Mouse (Mus musculus) bone marrow macrophage, adult 2 months (primary cell): ENCODE measurements around the gene Arhgef3. TPM values are rescaled to one million over a fixed set of nuclear protein-coding genes. Genes with fewer than 3 reads are reported as not detected.

Experiments used
- H3K27ac ChIP-seq: 2 replicates; pipeline ENCODE4 v1.5.1; 2012; ENCODE audit warnings: low read depth, low read length; ENCODE audit not compliant: insufficient read depth
- H3K4me1 ChIP-seq: 2 replicates; pipeline ENCODE4 v1.6.1; 2012; ENCODE audit warnings: low read length; ENCODE audit not compliant: control insufficient read depth, insufficient read depth
- H3K4me3 ChIP-seq: 2 replicates; pipeline ENCODE4 v1.5.1; 2012; ENCODE audit warnings: mild to moderate bottlenecking, low read length, moderate library complexity; ENCODE audit not compliant: insufficient read depth
- CTCF ChIP-seq: IDR thresholded peaks from 2 replicates; pipeline ENCODE4 v1.5.1; 2012; ENCODE audit warnings: low read depth, mild to moderate bottlenecking, low read length, moderate library complexity
- POLR2A ChIP-seq: IDR thresholded peaks from 2 replicates; pipeline ENCODE4 v1.6.1; 2012; ENCODE audit warnings: mild to moderate bottlenecking, low read depth, low read length, borderline replicate concordance
- polyA plus RNA-seq: library from polyadenylated mRNA; stranded (reverse); fragments of >200 nt; gene quantifications from 2 replicates; pipeline ENCODE4 v1.2.4, GENCODE M21; 2012; ENCODE audit not compliant: missing spikeins, insufficient read depth, insufficient read length

The Arhgef3 gene
- polyA plus RNA-seq, 1 experiment = 10.2 TPM

GRCm38 (mm10) chr14:27174831-27175301 lies 60.2 kb downstream of the Arhgef3 start:
- H3K4me1 ChIP-seq = no peaks in the 10 kb centered on the region
- no peak overlapping the region for H3K27ac ChIP-seq
- no peak overlapping the region for H3K4me3 ChIP-seq
- TF ChIP-seq CTCF = no peak
- TF ChIP-seq POLR2A = no peak

- Histone ChIP-seq H3K4me3 (no peak overlapping the region), H3K27ac (no peak overlapping the region), H3K4me1 (no peaks in the 10 kb centered on the region)
- TF ChIP-seq POLR2A = no peak
Observed at GRCm38 (mm10) chr14:27175343-27175742, 60.6 kb downstream of the Arhgef3 start.

- Histone ChIP-seq H3K4me3 (no peak overlapping the region), H3K4me1 (no peaks in the 10 kb centered on the region), H3K27ac (no peak overlapping the region)
- TF ChIP-seq POLR2A (no peak), CTCF (no peak)
Observed at GRCm38 (mm10) chr14:27177800-27178559, 63.3 kb downstream of the Arhgef3 start.

GRCm38 (mm10) chr14:27178560-27178920 lies 63.8 kb downstream of the Arhgef3 start:
- H3K4me3 ChIP-seq = no peak overlapping the region
- H3K4me1 ChIP-seq = no peaks in the 10 kb centered on the region
- TF ChIP-seq CTCF = no peak
- TF ChIP-seq POLR2A = no peak
- no peak overlapping the region for H3K27ac ChIP-seq

GRCm38 (mm10) chr14:27179771-27180170 lies 65.1 kb downstream of the Arhgef3 start:
- TF ChIP-seq CTCF = no peak
- no peak for TF ChIP-seq POLR2A
- Histone ChIP-seq H3K4me3 (no peak overlapping the region), H3K27ac (no peak overlapping the region), H3K4me1 (no peaks in the 10 kb centered on the region)

GRCm38 (mm10) chr14:27182059-27182458 lies 67.4 kb downstream of the Arhgef3 start:
- no peak overlapping the region for H3K27ac ChIP-seq
- H3K4me1 ChIP-seq = peaks cover 3% of the 10 kb centered on the region; the same call in 1 of the 2 replicates
- no peak overlapping the region for H3K4me3 ChIP-seq
- TF ChIP-seq POLR2A (no peak), CTCF (no peak)

- Histone ChIP-seq H3K27ac (no peak overlapping the region), H3K4me3 (no peak overlapping the region), H3K4me1 (peaks cover 3% of the 10 kb centered on the region; the same call in 1 of the 2 replicates)
- TF ChIP-seq CTCF (no peak), POLR2A (no peak)
Observed at GRCm38 (mm10) chr14:27182646-27183438, 68.1 kb downstream of the Arhgef3 start.

- Histone ChIP-seq H3K4me3 (no peak overlapping the region), H3K27ac (no peak overlapping the region), H3K4me1 (peaks cover 3% of the 10 kb centered on the region; the same call in 1 of the 2 replicates)
- TF ChIP-seq POLR2A = no peak
- TF ChIP-seq CTCF = 0 out of 2 replicates have a peak, but pooled peaks have one; percentile 21
Observed at GRCm38 (mm10) chr14:27183501-27184230, 69.0 kb downstream of the Arhgef3 start.

GRCm38 (mm10) chr14:27185902-27186301 lies 71.2 kb downstream of the Arhgef3 start:
- peaks cover 3% of the 10 kb centered on the region; the same call in 1 of the 2 replicates for H3K4me1 ChIP-seq
- TF ChIP-seq CTCF (no peak), POLR2A (no peak)

GRCm38 (mm10) chr14:27186596-27186995 lies 71.9 kb downstream of the Arhgef3 start:
- no peak for TF ChIP-seq CTCF
- no peak for TF ChIP-seq POLR2A
- Histone ChIP-seq H3K27ac (peak overlapping the region; percentile 63), H3K4me3 (no peak overlapping the region), H3K4me1 (peaks cover 3% of the 10 kb centered on the region; the same call in 1 of the 2 replicates)

More at GRCm38 (mm10) chr14:27185902-27186301, 71.2 kb downstream of the Arhgef3 start:
- peak overlapping the region; percentile 63; the same call in 1 of the 2 replicates for H3K27ac ChIP-seq
- H3K4me3 ChIP-seq = no peak overlapping the region
